Mouse (Mus musculus): ENCODE data around the gene Cox19. TPM values are rescaled to one million over a fixed set of nuclear protein-coding genes. Genes with fewer than 3 reads are reported as not detected.

Cox19 gene
- total and polyA plus RNA-seq, 3 experiments = 10.0 to 40.8 (median 37.7) TPM

DNA sequence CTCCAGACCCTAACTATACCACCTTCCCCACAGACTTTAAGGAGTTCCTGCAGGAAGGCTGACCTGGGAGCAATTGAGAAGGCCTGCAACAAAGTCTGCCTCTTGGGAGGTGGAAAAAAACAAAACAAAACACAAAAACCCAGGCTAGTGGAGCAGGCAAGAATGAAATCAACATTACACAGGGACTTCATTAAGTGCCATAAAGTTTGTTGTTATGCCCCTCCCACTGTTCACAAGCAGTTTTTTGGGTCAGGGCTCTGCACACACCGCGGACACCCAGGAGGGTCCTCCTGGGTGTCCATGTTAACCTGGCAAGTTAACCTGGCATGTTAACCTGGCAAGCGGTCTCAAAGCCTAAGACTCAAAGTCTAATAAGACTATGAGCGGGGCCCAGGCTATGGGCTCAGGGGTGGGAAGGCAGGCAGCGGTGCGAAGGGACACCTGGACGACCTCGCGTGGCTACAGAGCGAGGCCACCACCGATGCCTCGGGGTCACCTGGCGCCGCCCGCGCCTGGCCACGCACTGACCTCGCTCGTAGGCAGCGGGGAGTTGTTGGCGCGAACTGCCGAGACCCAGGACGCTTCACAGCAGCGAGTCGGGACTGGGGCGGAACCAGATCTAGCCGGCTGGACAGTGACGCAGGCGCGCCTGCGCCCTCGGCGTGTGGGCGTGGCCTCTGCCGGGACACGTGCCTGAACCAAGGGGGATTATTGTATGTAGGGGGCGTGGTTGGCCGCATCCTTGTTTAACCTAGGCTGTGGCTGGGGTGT lies 20.6 kb upstream of the Cox19 start:
- Histone ChIP-seq H3K27me3 (ENCODE audit: insufficient read depth, low read length) (no peaks in the 10 kb centered on the region), H3K36me3 (replicated peaks) (peaks cover 54% of the 10 kb centered on the region), H3K4me3 (ENCODE audit: low read depth, low read length) (peak overlapping the region; percentile 86), H3K9me3 (replicated peaks) (no peaks in the 10 kb centered on the region), H3K4me1 (ENCODE audit: insufficient read depth, low read depth, low read length) (peaks cover 96% of the 10 kb centered on the region)
- ATAC-seq (ENCODE audit: extremely low read depth, insufficient number of reproducible peaks, low FRiP score, poor library complexity, severe bottlenecking) (peak; percentile 69), DNase-seq (ENCODE audit: low spot score) (peak; percentile 91)
- no peak for TF ChIP-seq TAL1 (conservative IDR thresholded peaks at IDR 0.05; ENCODE audit: low read depth, low read length)
- TF ChIP-seq POLR2AphosphoS5 (IDR thresholded peaks at IDR 0.05; ENCODE audit: insufficient replicate concordance, low read depth, low read length) = peak; percentile 40; the same call in 1 of the 2 replicates
- no peak for TF ChIP-seq GATA2 (IDR thresholded peaks at IDR 0.05; ENCODE audit: borderline replicate concordance, low read depth, low read length)
- TF ChIP-seq CTCF (IDR thresholded peaks at IDR 0.05; ENCODE audit: low read depth, low read length) = no peak
- TF ChIP-seq GATA1 (IDR thresholded peaks at IDR 0.05; ENCODE audit: borderline replicate concordance, low read length) = no peak

GRCm38 (mm10) chr5:139371118-139371517 lies 19.9 kb upstream of the Cox19 start:
- Histone ChIP-seq H3K4me3 (ENCODE audit: low read depth, low read length) (peak overlapping the region; percentile 86; the same call in 1 of the 2 replicates), H3K4me1 (ENCODE audit: insufficient read depth, low read depth, low read length) (peaks cover 96% of the 10 kb centered on the region), H3K36me3 (replicated peaks) (peaks cover 49% of the 10 kb centered on the region), H3K27me3 (ENCODE audit: insufficient read depth, low read length) (no peaks in the 10 kb centered on the region), H3K9me3 (replicated peaks) (no peaks in the 10 kb centered on the region)
- TF ChIP-seq CTCF (IDR thresholded peaks at IDR 0.05; ENCODE audit: low read depth, low read length) (no peak), POLR2AphosphoS5 (IDR thresholded peaks at IDR 0.05; ENCODE audit: insufficient replicate concordance, low read depth, low read length) (no peak), GATA1 (IDR thresholded peaks at IDR 0.05; ENCODE audit: borderline replicate concordance, low read length) (no peak), GATA2 (IDR thresholded peaks at IDR 0.05; ENCODE audit: borderline replicate concordance, low read depth, low read length) (no peak)
- DNase-seq (ENCODE audit: low spot score) (no peak), ATAC-seq (ENCODE audit: extremely low read depth, insufficient number of reproducible peaks, low FRiP score, poor library complexity, severe bottlenecking) (no peak)

DNA sequence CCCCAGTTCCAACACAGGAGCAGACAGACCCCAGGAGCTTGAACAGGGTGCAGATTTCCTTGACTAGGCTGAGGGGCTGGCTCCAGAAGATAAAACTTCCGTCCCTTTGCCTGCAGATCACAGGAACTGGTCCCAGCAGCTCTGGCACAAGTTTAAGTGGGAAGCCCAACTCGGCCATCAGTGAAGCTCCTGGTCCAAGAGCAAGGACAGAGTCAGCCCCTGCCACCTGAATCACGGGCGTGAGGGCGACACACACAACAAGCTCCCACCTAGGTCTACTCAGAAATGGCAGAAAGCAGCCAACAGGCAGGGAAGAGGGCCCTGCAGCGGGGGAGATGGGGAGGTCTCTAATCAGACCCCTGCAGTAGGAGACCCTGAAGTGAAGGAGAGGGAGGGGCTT lies 19.1 kb upstream of the Cox19 start:
- peak overlapping the region; percentile 86; the same call in 1 of the 2 replicates for H3K4me3 ChIP-seq (ENCODE audit: low read depth, low read length)

DNA sequence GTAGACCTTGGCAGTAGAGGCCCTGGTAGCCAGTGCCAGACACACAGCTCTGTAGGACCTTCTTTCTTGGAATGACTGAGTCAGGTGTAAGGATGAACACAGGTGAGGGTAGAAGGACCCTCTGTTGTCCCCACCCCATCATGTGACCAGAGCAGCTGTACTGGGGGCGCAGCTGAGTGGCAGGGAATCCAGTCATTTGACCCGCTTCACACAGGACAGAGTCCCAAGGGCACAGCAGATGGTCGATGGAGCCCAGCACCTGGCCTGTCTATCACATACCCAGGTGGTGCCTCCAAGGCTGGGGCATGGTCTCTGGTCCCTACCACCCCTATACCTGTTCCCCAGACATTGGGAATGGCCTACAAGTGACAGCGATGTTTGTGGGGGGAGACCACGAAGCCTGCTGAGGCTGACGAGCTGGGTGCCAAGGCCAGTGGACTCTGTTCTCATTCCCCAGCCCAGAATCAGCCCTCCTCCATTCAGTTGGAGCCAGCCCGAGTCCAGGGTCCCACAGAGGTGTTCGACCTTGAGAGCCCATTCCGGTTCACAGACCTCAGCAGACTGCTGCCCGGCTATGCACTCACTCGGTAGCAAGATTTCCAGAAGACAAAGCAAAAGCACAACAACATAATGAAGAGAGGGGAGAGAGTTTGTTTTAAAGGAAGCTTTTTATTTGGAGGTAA lies 17.6 kb upstream of the Cox19 start:
- Histone ChIP-seq H3K36me3 (replicated peaks) (peaks cover 41% of the 10 kb centered on the region), H3K27me3 (ENCODE audit: insufficient read depth, low read length) (no peaks in the 10 kb centered on the region), H3K4me1 (ENCODE audit: insufficient read depth, low read depth, low read length) (peaks cover 97% of the 10 kb centered on the region), H3K9me3 (replicated peaks) (no peaks in the 10 kb centered on the region), H3K4me3 (ENCODE audit: low read depth, low read length) (no peak overlapping the region)
- DNase-seq (ENCODE audit: low spot score) (no peak), ATAC-seq (ENCODE audit: extremely low read depth, insufficient number of reproducible peaks, low FRiP score, poor library complexity, severe bottlenecking) (no peak)
- TF ChIP-seq GATA1 (IDR thresholded peaks at IDR 0.05; ENCODE audit: borderline replicate concordance, low read length) = no peak
- no peak for TF ChIP-seq GATA2 (IDR thresholded peaks at IDR 0.05; ENCODE audit: borderline replicate concordance, low read depth, low read length)
- no peak for TF ChIP-seq CTCF (IDR thresholded peaks at IDR 0.05; ENCODE audit: low read depth, low read length)
- TF ChIP-seq POLR2AphosphoS5 (IDR thresholded peaks at IDR 0.05; ENCODE audit: insufficient replicate concordance, low read depth, low read length) = no peak
- TF ChIP-seq TAL1 (conservative IDR thresholded peaks at IDR 0.05; ENCODE audit: low read depth, low read length) = no peak

More for the DNA sequence above, 19.1 kb upstream of the Cox19 start:
- Histone ChIP-seq H3K4me1 (ENCODE audit: insufficient read depth, low read depth, low read length) (peaks cover 97% of the 10 kb centered on the region), H3K36me3 (replicated peaks) (peaks cover 46% of the 10 kb centered on the region), H3K27me3 (ENCODE audit: insufficient read depth, low read length) (no peaks in the 10 kb centered on the region), H3K9me3 (replicated peaks) (no peaks in the 10 kb centered on the region)
- no peak for DNase-seq (ENCODE audit: low spot score)
- ATAC-seq (ENCODE audit: extremely low read depth, insufficient number of reproducible peaks, low FRiP score, poor library complexity, severe bottlenecking) = no peak
- TF ChIP-seq GATA2 (IDR thresholded peaks at IDR 0.05; ENCODE audit: borderline replicate concordance, low read depth, low read length) = no peak
- TF ChIP-seq GATA1 (IDR thresholded peaks at IDR 0.05; ENCODE audit: borderline replicate concordance, low read length) = no peak

DNA sequence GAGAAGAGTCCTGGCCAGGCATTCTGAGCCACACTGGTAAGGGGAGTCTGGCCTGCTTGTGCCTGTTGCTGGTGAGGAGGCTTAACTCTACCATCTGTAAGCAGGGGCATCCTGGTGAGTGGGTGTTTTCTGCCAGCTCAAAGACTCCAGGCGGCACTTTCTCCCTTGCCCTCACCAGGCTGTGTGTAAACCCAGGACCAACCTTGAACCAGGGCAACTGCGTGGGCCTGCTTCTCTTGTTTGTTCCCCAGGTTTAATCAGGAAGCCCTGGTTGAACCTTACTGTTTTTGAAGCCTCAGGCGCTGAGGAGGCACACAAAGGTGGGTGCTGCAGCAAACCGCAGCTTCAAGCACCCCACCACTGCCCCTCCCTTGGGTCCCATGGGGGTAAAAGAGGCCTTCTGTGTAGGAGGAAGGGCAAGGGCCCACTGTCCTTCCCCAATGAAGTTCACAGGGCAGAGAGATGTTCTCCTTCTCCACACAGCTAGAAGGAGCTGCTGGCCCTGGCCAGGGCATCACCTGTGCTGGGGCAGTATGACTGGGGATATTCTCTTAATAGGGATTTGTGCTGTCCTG lies 16.8 kb upstream of the Cox19 start:
- DNase-seq (ENCODE audit: low spot score) (no peak), ATAC-seq (ENCODE audit: extremely low read depth, insufficient number of reproducible peaks, low FRiP score, poor library complexity, severe bottlenecking) (no peak)
- Histone ChIP-seq H3K27me3 (ENCODE audit: insufficient read depth, low read length) (no peaks in the 10 kb centered on the region), H3K4me3 (ENCODE audit: low read depth, low read length) (no peak overlapping the region), H3K36me3 (replicated peaks) (peaks cover 48% of the 10 kb centered on the region), H3K4me1 (ENCODE audit: insufficient read depth, low read depth, low read length) (peaks cover 93% of the 10 kb centered on the region), H3K9me3 (replicated peaks) (no peaks in the 10 kb centered on the region)
- TF ChIP-seq CTCF (IDR thresholded peaks at IDR 0.05; ENCODE audit: low read depth, low read length) (no peak), TAL1 (conservative IDR thresholded peaks at IDR 0.05; ENCODE audit: low read depth, low read length) (no peak), GATA1 (IDR thresholded peaks at IDR 0.05; ENCODE audit: borderline replicate concordance, low read length) (no peak), POLR2AphosphoS5 (IDR thresholded peaks at IDR 0.05; ENCODE audit: insufficient replicate concordance, low read depth, low read length) (no peak), GATA2 (IDR thresholded peaks at IDR 0.05; ENCODE audit: borderline replicate concordance, low read depth, low read length) (no peak)

DNA sequence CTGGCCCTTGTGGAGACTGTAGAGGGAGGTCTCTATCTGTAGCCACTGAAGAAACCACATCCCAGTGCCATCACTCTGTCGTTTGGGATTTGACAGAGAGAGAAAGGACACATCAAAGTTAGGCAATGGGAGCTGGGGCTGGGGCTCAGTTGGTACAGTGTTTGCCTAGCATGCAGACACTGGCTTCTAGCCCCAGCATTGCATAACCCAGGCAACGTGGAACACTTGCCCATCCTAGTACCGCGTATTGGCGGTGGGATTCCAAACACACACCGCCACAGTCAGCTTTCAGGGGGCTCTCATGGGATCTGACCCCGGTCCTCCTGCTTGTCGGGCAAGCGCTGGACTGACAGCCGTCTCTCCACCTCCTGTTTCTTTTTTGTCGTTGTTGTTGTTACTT lies 15.3 kb upstream of the Cox19 start:
- TF ChIP-seq POLR2AphosphoS5 (IDR thresholded peaks at IDR 0.05; ENCODE audit: insufficient replicate concordance, low read depth, low read length) = no peak
- no peak for TF ChIP-seq TAL1 (conservative IDR thresholded peaks at IDR 0.05; ENCODE audit: low read depth, low read length)
- no peak for TF ChIP-seq GATA2 (IDR thresholded peaks at IDR 0.05; ENCODE audit: borderline replicate concordance, low read depth, low read length)
- TF ChIP-seq GATA1 (IDR thresholded peaks at IDR 0.05; ENCODE audit: borderline replicate concordance, low read length) = no peak
- no peak for TF ChIP-seq CTCF (IDR thresholded peaks at IDR 0.05; ENCODE audit: low read depth, low read length)
- peaks cover 63% of the 10 kb centered on the region for H3K36me3 ChIP-seq (replicated peaks)
- no peaks in the 10 kb centered on the region for H3K27me3 ChIP-seq (ENCODE audit: insufficient read depth, low read length)
- peaks cover 88% of the 10 kb centered on the region for H3K4me1 ChIP-seq (ENCODE audit: insufficient read depth, low read depth, low read length)
- DNase-seq (ENCODE audit: low spot score) = no peak
- no peaks in the 10 kb centered on the region for H3K9me3 ChIP-seq (replicated peaks)
- no peak overlapping the region for H3K4me3 ChIP-seq (ENCODE audit: low read depth, low read length)
- ATAC-seq (ENCODE audit: extremely low read depth, insufficient number of reproducible peaks, low FRiP score, poor library complexity, severe bottlenecking) = no peak

Measured in G1E (cell line).